Mouse (Mus musculus): ENCODE results near the gene Cracr2a. TPM values are rescaled to one million over a fixed set of nuclear protein-coding genes. Genes with fewer than 3 reads are reported as not detected.

The Cracr2a gene
- 20.4 TPM for polyA plus RNA-seq (2017; shearing (Covaris generic))

DNA sequence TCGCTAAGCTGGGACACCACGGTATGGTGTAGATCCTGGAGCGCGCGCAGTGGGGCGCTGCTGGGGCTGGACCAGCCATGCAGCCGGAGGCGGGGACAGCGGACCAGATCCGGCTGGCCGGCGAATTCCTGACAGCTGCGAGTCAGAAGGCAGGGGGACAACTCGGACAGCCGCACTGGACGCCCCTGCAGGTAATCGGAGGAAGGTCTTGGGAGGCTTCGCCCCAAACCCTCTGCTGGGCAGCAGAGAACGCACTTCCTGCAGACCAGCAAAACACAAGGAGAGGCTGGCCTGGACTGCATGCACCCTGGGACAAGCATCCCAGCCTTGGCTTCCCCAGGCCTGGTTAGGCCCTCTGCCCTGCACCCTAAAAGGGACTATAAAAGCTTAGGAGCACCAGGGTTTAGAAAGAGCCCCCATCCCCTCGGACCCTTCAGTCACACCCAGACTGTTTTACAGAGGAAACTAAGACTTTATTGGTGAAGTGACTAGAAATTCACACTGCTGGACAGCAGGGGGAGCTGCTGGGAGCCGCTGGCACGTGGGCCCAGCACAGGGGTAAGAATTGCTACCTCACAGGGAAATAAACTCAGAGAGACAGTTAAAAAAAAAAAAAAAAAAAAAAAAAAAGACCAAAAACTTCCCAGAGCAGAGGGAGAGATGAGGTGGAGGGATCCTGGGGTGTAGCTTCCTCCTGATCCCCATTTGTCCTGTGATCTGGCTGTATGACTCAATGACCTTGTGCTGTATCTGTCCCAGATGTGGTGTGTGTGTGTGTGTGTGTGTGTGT lies at the start of gene Cracr2a:
Gene Cracr2a (plus strand): TSS at position 108 of the 790 bp plus-strand sequence.

Other genes starting within 250 kb of the Cracr2a start
- 26.2 TPM for gene Parp11, start 114.5 kb upstream of the Cracr2a start, polyA plus RNA-seq (2017; shearing (Covaris generic))
- not detected for gene Prmt8, start 208.1 kb downstream of the Cracr2a start, polyA plus RNA-seq (2017; shearing (Covaris generic))